Mouse (Mus musculus) brain, embryonic 14.5 days (tissue): Measurements from ENCODE around the gene Epha1.

Source experiments
- CTCF ChIP-seq: fragments of 200-500 bp; IDR thresholded peaks from 2 replicates; pipeline ENCODE4 v1.5.1; 2012; ENCODE audit warnings: inconsistent platforms, mild to moderate bottlenecking, moderate library complexity, borderline replicate concordance; ENCODE audit not compliant: insufficient read depth, insufficient read length; ENCODE audit errors: extremely low read depth
- POLR2A ChIP-seq: fragments of 200-500 bp; IDR thresholded peaks from 2 replicates; pipeline ENCODE4 v1.6.1; 2012; ENCODE audit warnings: mild to moderate bottlenecking, inconsistent platforms, borderline replicate concordance; ENCODE audit not compliant: poor library complexity, insufficient read depth, insufficient read length, severe bottlenecking; ENCODE audit errors: extremely low read depth

GRCm38 (mm10) chr6:42328757-42329156 is 44.3 kb downstream of the Epha1 start:
- TF ChIP-seq CTCF (no peak), POLR2A (no peak)
